In genomic region chr14:86467886-86468463, GRCm38 (mm10) we compare ENCODE assay signal across 15 mouse cellular contexts.
DNase-seq lines count a peak whose midpoint lies in the region; ATAC-seq and TF ChIP-seq lines count a peak whose summit lies in the region.
"Had no signal": no experiment of that assay in that cellular context is flagged by ENCODE, and none has a peak within 500 bp of the region (broad histone marks: within the 10 kb centered on the region; RNA-seq: fewer than 3 reads in every experiment).

No protein-coding gene starts in this region.

- H3K4me3 ChIP-seq in heart, adult 2 months: no peak overlapping the region
- no peak overlapping the region for H3K4me3 ChIP-seq in lung, embryonic 16.5 days (ENCODE audit: low read length)
- no peak overlapping the region for H3K4me3 ChIP-seq in lung, adult 2 months (replicated peaks; ENCODE audit: extremely low read depth, low read depth, low read length)
- no peak overlapping the region for H3K4me3 ChIP-seq in myocyte
- H3K4me3 ChIP-seq: midbrain, embryonic 10.5 days had no signal

- no peak for DNase-seq in heart, adult 2 months
- DNase-seq in heart, postnatal 4 days: no peak
- DNase-seq in lung, adult 2 months: no peak
- DNase-seq in kidney, adult 9 months: peak; percentile 53
- no peak for DNase-seq in spleen, adult 12 weeks (ENCODE audit: low spot score)
- DNase-seq in natural killer cell, adult 2 months (ENCODE audit: low spot score in 2 of 2): no peak
- DNase-seq: cerebellum, adult 11 months; lung, postnatal 14 days; right cerebral cortex, postnatal 14 days; thymus, adult 18-20 months had no signal

- no peaks in the 10 kb centered on the region for H3K79me2 ChIP-seq in heart, adult 2 months (replicated peaks; ENCODE audit: control insufficient read depth, insufficient read depth, low read length)
- H3K79me2 ChIP-seq in myocyte (ENCODE audit: control insufficient read depth, insufficient read depth): no peaks in the 10 kb centered on the region

- 0 out of 2 replicates have a peak overlapping the region, but pooled peaks have one; percentile 4 for H3K4me2 ChIP-seq in lung, embryonic 16.5 days (ENCODE audit: low read depth, low read length)
- H3K4me2 ChIP-seq in myocyte (ENCODE audit: low read depth): peak overlapping the region; percentile 60
- H3K4me2 ChIP-seq: hindbrain, embryonic 14.5 days; liver, embryonic 11.5 days had no signal

- no peak overlapping the region for H3ac ChIP-seq in myocyte (ENCODE audit: control insufficient read depth, insufficient read length)

- peaks cover 4% of the 10 kb centered on the region; the same call in 1 of the 2 replicates for H3K36me3 ChIP-seq in heart, adult 2 months (ENCODE audit: control insufficient read depth, insufficient read depth, low read length)
- no peaks in the 10 kb centered on the region for H3K36me3 ChIP-seq in lung, embryonic 16.5 days (ENCODE audit: control insufficient read depth, insufficient read depth, low read length)
- H3K36me3 ChIP-seq in myocyte (ENCODE audit: control insufficient read depth, insufficient read depth): no peaks in the 10 kb centered on the region
- H3K36me3 ChIP-seq: midbrain, embryonic 10.5 days had no signal

- H3K27ac ChIP-seq in heart, adult 2 months: peak overlapping the region; percentile 20; the same call in 1 of the 2 replicates
- no peak overlapping the region for H3K27ac ChIP-seq in lung, embryonic 16.5 days (ENCODE audit: low read length)
- H3K27ac ChIP-seq: hindbrain, embryonic 14.5 days; midbrain, embryonic 10.5 days had no signal

- TF ChIP-seq CTCF in heart, adult 2 months (IDR thresholded peaks at IDR 0.05): no peak
- no peak for TF ChIP-seq CTCF in lung, adult 2 months (IDR thresholded peaks at IDR 0.05; ENCODE audit: insufficient read depth, low read length)

- no peaks in the 10 kb centered on the region for H3K9me3 ChIP-seq in lung, embryonic 16.5 days (ENCODE audit: control insufficient read depth, low read length)
- H3K9me3 ChIP-seq: midbrain, embryonic 10.5 days had no signal

- no peaks in the 10 kb centered on the region for H3K27me3 ChIP-seq in heart, adult 2 months (ENCODE audit: control insufficient read depth, insufficient read depth, low read length)
- no peaks in the 10 kb centered on the region for H3K27me3 ChIP-seq in lung, embryonic 16.5 days (ENCODE audit: control insufficient read depth, insufficient read depth, low read depth, low read length)
- no peaks in the 10 kb centered on the region for H3K27me3 ChIP-seq in myocyte (ENCODE audit: control insufficient read depth, insufficient read depth, insufficient read length)

- TF ChIP-seq POLR2A in heart, adult 2 months (IDR thresholded peaks at IDR 0.05; ENCODE audit: insufficient read depth, low read depth, low read length): no peak
- TF ChIP-seq POLR2A in lung, adult 2 months (IDR thresholded peaks at IDR 0.05; ENCODE audit: borderline replicate concordance, extremely low read depth, low read depth, low read length): no peak
- TF ChIP-seq POLR2A in myocyte (IDR thresholded peaks at IDR 0.05; ENCODE audit: insufficient read length, low read depth): no peak

- 18% methylated on average over 8 of the region's 8 CpGs for WGBS in heart, adult 2 months
- WGBS in lung, embryonic 16.5 days: 19% methylated on average over 8 of the region's 8 CpGs
- 24% methylated on average over 8 of the region's 8 CpGs for WGBS in lung, adult 2 months

- peaks cover 12% of the 10 kb centered on the region for H3K4me1 ChIP-seq in heart, adult 2 months (ENCODE audit: control insufficient read depth, insufficient read depth, low read length)
- no peaks in the 10 kb centered on the region; the same call in 1 of the 2 replicates for H3K4me1 ChIP-seq in lung, embryonic 16.5 days (replicated peaks; ENCODE audit: control insufficient read depth, insufficient read depth, low read length)
- no peaks in the 10 kb centered on the region for H3K4me1 ChIP-seq in lung, adult 2 months (ENCODE audit: control insufficient read depth, insufficient read depth, low read length)

- no peak for ATAC-seq in lung, embryonic 16.5 days (ENCODE audit: low read depth)

- intact Hi-C loops in heart, adult 2 months (cut with DNase I): no loop called here

- no peak for TF ChIP-seq EP300 in heart, adult 2 months (IDR thresholded peaks at IDR 0.05; ENCODE audit: insufficient read depth, low read depth, low read length)

- no peak overlapping the region for H3K9ac ChIP-seq in heart, adult 2 months (ENCODE audit: low read depth, low read length)
- no peak overlapping the region for H3K9ac ChIP-seq in lung, embryonic 16.5 days (ENCODE audit: low read length)
- H3K9ac ChIP-seq: hindbrain, embryonic 14.5 days had no signal

TF ChIP-seq in myocyte, 11 proteins besides CTCF, POLR2A, EP300 and RAD21:
- TF ChIP-seq MYOD1 (IDR thresholded peaks at IDR 0.05; ENCODE audit: control insufficient read depth in 1 of 3, insufficient read length in 2 of 3, low read depth in 2 of 3) (peak in 2 of 3 experiments; percentile 23 to 54), SRF (IDR thresholded peaks at IDR 0.05; ENCODE audit: control insufficient read depth, insufficient read length, low read depth) (no peak), TCF12 (IDR thresholded peaks at IDR 0.05; ENCODE audit: insufficient read depth, poor library complexity, severe bottlenecking) (peak; percentile 32)
